Mouse (Mus musculus) c-Kit-positive CD71-positive TER-119-positive erythroid progenitor cells, embryonic 14.5 days (primary cell): ENCODE results near the gene Ino80e.

Source experiments
- DNase-seq: peaks from one replicate; pipeline ENCODE4 v3.0.0-alpha.2; 2013; ENCODE audit warnings: low spot score

Gene Ino80e

GRCm38 (mm10) chr7:126855641-126856040 lies 6.5 kb downstream of the Ino80e start:
- DNase-seq, result no peak

GRCm38 (mm10) chr7:126853454-126853853 lies 8.7 kb downstream of the Ino80e start:
- DNase-seq, result no peak

GRCm38 (mm10) chr7:126851192-126851591 lies 11.0 kb downstream of the Ino80e start:
- DNase-seq, result no peak

GRCm38 (mm10) chr7:126850161-126850560 lies 12.0 kb downstream of the Ino80e start:
- DNase-seq, result no peak

GRCm38 (mm10) chr7:126848794-126849193 lies 13.4 kb downstream of the Ino80e start:
- DNase-seq, result no peak

GRCm38 (mm10) chr7:126847421-126848398 lies 14.5 kb downstream of the Ino80e start:
- DNase-seq, result no peak

- no peak for DNase-seq
Measured at GRCm38 (mm10) chr7:126847116-126847420, 15.1 kb downstream of the Ino80e start, which contains the start of gene Doc2a. TSS of gene Doc2a (plus strand) at chr7:126847416.

- no peak for DNase-seq
Measured at GRCm38 (mm10) chr7:126845516-126845915, 16.7 kb downstream of the Ino80e start.

- no peak for DNase-seq
Measured at GRCm38 (mm10) chr7:126843276-126843675, 18.9 kb downstream of the Ino80e start.

GRCm38 (mm10) chr7:126833294-126833693 lies 28.9 kb downstream of the Ino80e start:
- no peak for DNase-seq

- peak; percentile 72 for DNase-seq
Measured at GRCm38 (mm10) chr7:126832036-126832598, 30.1 kb downstream of the Ino80e start.

GRCm38 (mm10) chr7:126831539-126831938 lies 30.6 kb downstream of the Ino80e start, which contains the start of gene 4930451I11Rik:
TSS of gene 4930451I11Rik (minus strand) at chr7:126831639.
- no peak for DNase-seq

GRCm38 (mm10) chr7:126825952-126826351 lies 36.2 kb downstream of the Ino80e start:
- DNase-seq, result no peak

- no peak for DNase-seq
Measured at GRCm38 (mm10) chr7:126825403-126825802, 36.8 kb downstream of the Ino80e start.

GRCm38 (mm10) chr7:126823940-126824339 lies 38.2 kb downstream of the Ino80e start:
- DNase-seq, result no peak

GRCm38 (mm10) chr7:126823202-126823711 lies 38.9 kb downstream of the Ino80e start:
- DNase-seq, result no peak

- no peak for DNase-seq
Measured at GRCm38 (mm10) chr7:126822741-126823140, 39.4 kb downstream of the Ino80e start.

- peak; percentile 75 for DNase-seq
Measured at GRCm38 (mm10) chr7:126821835-126822511, 40.2 kb downstream of the Ino80e start.

GRCm38 (mm10) chr7:126818818-126819217 lies 43.4 kb downstream of the Ino80e start:
- no peak for DNase-seq

GRCm38 (mm10) chr7:126817595-126817994 lies 44.6 kb downstream of the Ino80e start:
- DNase-seq, result no peak

- no peak for DNase-seq
Measured at GRCm38 (mm10) chr7:126816494-126816893, 45.7 kb downstream of the Ino80e start.

GRCm38 (mm10) chr7:126815726-126816222 lies 46.4 kb downstream of the Ino80e start:
- DNase-seq, result no peak
